Mouse (Mus musculus): Measurements from ENCODE around the gene Olfr545. TPM values are rescaled to one million over a fixed set of nuclear protein-coding genes. Genes with fewer than 3 reads are reported as not detected.
"Not testable (repeated sequence)": the region's sequence is repeated elsewhere in the genome, so short reads cannot be mapped to it uniquely, and the experiment has no call there.

Gene Olfr545
- polyA plus RNA-seq, 2 experiments: not detected

GRCm38 (mm10) chr7:102486105-102486504 lies 13.3 kb downstream of the Olfr545 start:
- TF ChIP-seq POLR2A (IDR thresholded peaks at IDR 0.05; ENCODE audit: borderline replicate concordance, extremely low read depth, insufficient read depth, insufficient read length): no peak
- Histone ChIP-seq H3K27me3 (ENCODE audit: control insufficient read depth, insufficient read depth, low read length) (no peaks in the 10 kb centered on the region), H3K9ac (ENCODE audit: low read depth, low read length, severe bottlenecking) (no peak overlapping the region), H3K4me1 (ENCODE audit: control insufficient read depth, insufficient read depth, low read length) (no peaks in the 10 kb centered on the region), H3K36me3 (ENCODE audit: control insufficient read depth, insufficient read depth, low read length) (no peaks in the 10 kb centered on the region), H3K4me3 (replicated peaks; ENCODE audit: low read length) (no peak overlapping the region), H3K9me3 (ENCODE audit: control insufficient read depth, low read length) (no peaks in the 10 kb centered on the region), H3K27ac (replicated peaks; ENCODE audit: low read depth, low read length) (no peak overlapping the region), H3K4me2 (replicated peaks; ENCODE audit: low read depth, low read length, severe bottlenecking) (no peak overlapping the region)
- DNase-seq (ENCODE audit: low spot score) (no peak), ATAC-seq (ENCODE audit: low FRiP score, low read depth) (no peak)
- 74% methylated on average over 1 of the region's 1 CpGs for WGBS

DNA sequence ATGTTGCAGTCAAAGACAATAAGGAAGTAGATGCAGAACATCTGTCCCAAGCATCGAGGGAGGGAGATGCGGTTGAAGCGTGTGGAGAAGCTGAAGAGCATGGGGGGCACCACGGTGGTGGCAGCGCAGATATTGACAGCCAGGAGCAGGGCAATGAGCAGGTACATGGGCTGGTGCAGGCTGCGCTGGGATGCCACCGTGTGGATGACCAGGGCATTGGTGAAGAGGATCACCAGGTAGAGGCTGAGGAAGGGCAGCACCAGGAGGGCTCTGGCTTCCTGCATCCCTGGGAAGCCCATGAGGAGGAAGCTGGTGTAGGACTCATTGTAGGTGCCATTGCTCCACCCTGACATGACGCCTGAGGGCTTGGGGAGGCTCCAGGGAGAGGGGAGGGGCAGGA lies 14.6 kb downstream of the Olfr545 start:
- not testable (repeated sequence) for H3K9ac ChIP-seq (ENCODE audit: low read depth, low read length, severe bottlenecking); H3K4me3 ChIP-seq (replicated peaks; ENCODE audit: low read length); H3K4me1 ChIP-seq (ENCODE audit: control insufficient read depth, insufficient read depth, low read length); DNase-seq (ENCODE audit: low spot score); H3K36me3 ChIP-seq (ENCODE audit: control insufficient read depth, insufficient read depth, low read length); H3K4me2 ChIP-seq (replicated peaks; ENCODE audit: low read depth, low read length, severe bottlenecking); ATAC-seq (ENCODE audit: low FRiP score, low read depth); H3K9me3 ChIP-seq (ENCODE audit: control insufficient read depth, low read length); H3K27ac ChIP-seq (replicated peaks; ENCODE audit: low read depth, low read length); H3K27me3 ChIP-seq (ENCODE audit: control insufficient read depth, insufficient read depth, low read length)
- 60% methylated on average over 6 of the region's 8 CpGs for WGBS

GRCm38 (mm10) chr7:102483665-102484064 lies 15.7 kb downstream of the Olfr545 start:
- Histone ChIP-seq H3K9ac (ENCODE audit: low read depth, low read length, severe bottlenecking) (no peak overlapping the region), H3K36me3 (ENCODE audit: control insufficient read depth, insufficient read depth, low read length) (no peaks in the 10 kb centered on the region), H3K27ac (replicated peaks; ENCODE audit: low read depth, low read length) (no peak overlapping the region), H3K4me3 (replicated peaks; ENCODE audit: low read length) (no peak overlapping the region), H3K4me1 (ENCODE audit: control insufficient read depth, insufficient read depth, low read length) (no peaks in the 10 kb centered on the region), H3K9me3 (ENCODE audit: control insufficient read depth, low read length) (no peaks in the 10 kb centered on the region), H3K4me2 (replicated peaks; ENCODE audit: low read depth, low read length, severe bottlenecking) (no peak overlapping the region), H3K27me3 (ENCODE audit: control insufficient read depth, insufficient read depth, low read length) (no peaks in the 10 kb centered on the region)
- TF ChIP-seq POLR2A (IDR thresholded peaks at IDR 0.05; ENCODE audit: borderline replicate concordance, extremely low read depth, insufficient read depth, insufficient read length): no peak
- ATAC-seq (ENCODE audit: low FRiP score, low read depth): no peak
- WGBS: 92% methylated on average over 2 of the region's 2 CpGs
- DNase-seq (ENCODE audit: low spot score): no peak

- DNase-seq (ENCODE audit: low spot score) (no peak), ATAC-seq (ENCODE audit: low FRiP score, low read depth) (no peak)
- H3K36me3 ChIP-seq (ENCODE audit: control insufficient read depth, insufficient read depth, low read length): no peaks in the 10 kb centered on the region
- H3K9me3 ChIP-seq (ENCODE audit: control insufficient read depth, low read length): no peaks in the 10 kb centered on the region
- H3K27ac ChIP-seq (replicated peaks; ENCODE audit: low read depth, low read length): no peak within 1 kb of the TSS
- no peak for TF ChIP-seq POLR2A (IDR thresholded peaks at IDR 0.05; ENCODE audit: borderline replicate concordance, extremely low read depth, insufficient read depth, insufficient read length)
- WGBS: 94% methylated on average over 4 of the region's 4 CpGs
- H3K4me2 ChIP-seq (replicated peaks; ENCODE audit: low read depth, low read length, severe bottlenecking): no peak within 1 kb of the TSS
- no peak within 1 kb of the TSS for H3K9ac ChIP-seq (ENCODE audit: low read depth, low read length, severe bottlenecking)
- H3K27me3 ChIP-seq (ENCODE audit: control insufficient read depth, insufficient read depth, low read length): no peaks in the 10 kb centered on the region
- no peak within 1 kb of the TSS for H3K4me3 ChIP-seq (replicated peaks; ENCODE audit: low read length)
- no peaks in the 10 kb centered on the region for H3K4me1 ChIP-seq (ENCODE audit: control insufficient read depth, insufficient read depth, low read length)
Observed at GRCm38 (mm10) chr7:102481579-102481978, 17.8 kb downstream of the Olfr545 start, which contains the start of gene Olfr543. Gene Olfr543 (minus strand): TSS chr7:102481679.

DNA sequence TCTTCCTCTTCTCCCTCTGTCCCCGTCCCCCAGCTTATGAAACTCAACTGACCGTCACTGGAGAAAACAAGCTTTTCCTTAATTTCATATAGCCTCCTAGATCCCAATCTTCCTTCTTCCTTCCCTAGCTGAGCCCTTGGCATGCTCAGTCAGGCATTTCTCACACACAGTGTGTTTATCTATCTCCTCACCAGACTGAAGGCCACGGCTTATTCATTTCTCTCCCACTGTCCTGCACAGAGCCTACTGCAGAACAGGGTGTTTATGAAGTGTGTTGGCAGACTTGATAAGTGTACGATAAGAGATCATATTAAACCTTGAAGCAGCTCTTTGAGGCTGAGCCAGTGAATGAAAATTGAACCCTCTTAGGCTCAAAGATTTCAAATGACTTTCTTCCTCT lies 18.6 kb downstream of the Olfr545 start:
- Histone ChIP-seq H3K4me3 (replicated peaks; ENCODE audit: low read length) (no peak overlapping the region), H3K27me3 (ENCODE audit: control insufficient read depth, insufficient read depth, low read length) (no peaks in the 10 kb centered on the region), H3K9ac (ENCODE audit: low read depth, low read length, severe bottlenecking) (no peak overlapping the region), H3K4me2 (replicated peaks; ENCODE audit: low read depth, low read length, severe bottlenecking) (no peak overlapping the region), H3K27ac (replicated peaks; ENCODE audit: low read depth, low read length) (no peak overlapping the region), H3K36me3 (ENCODE audit: control insufficient read depth, insufficient read depth, low read length) (no peaks in the 10 kb centered on the region), H3K4me1 (ENCODE audit: control insufficient read depth, insufficient read depth, low read length) (no peaks in the 10 kb centered on the region), H3K9me3 (ENCODE audit: control insufficient read depth, low read length) (no peaks in the 10 kb centered on the region)
- DNase-seq (ENCODE audit: low spot score) (no peak), ATAC-seq (ENCODE audit: low FRiP score, low read depth) (no peak)
- TF ChIP-seq POLR2A (IDR thresholded peaks at IDR 0.05; ENCODE audit: borderline replicate concordance, extremely low read depth, insufficient read depth, insufficient read length): no peak
- WGBS: 86% methylated on average over 4 of the region's 4 CpGs

Data from limb, embryonic 14.5 days (tissue).